Mouse (Mus musculus): ENCODE data around the gene Stam2. TPM values are rescaled to one million over a fixed set of nuclear protein-coding genes. Genes with fewer than 3 reads are reported as not detected.

The Stam2 gene
- polyA plus RNA-seq, 1 experiment from 2014 or later: 41.1 TPM

GRCm38 (mm10) chr2:52717076-52717475, 25.0 kb downstream of the Stam2 start:
- no peak overlapping the region for H3K9ac ChIP-seq (replicated peaks)
- no peak overlapping the region for H3K27ac ChIP-seq (replicated peaks)
- peaks cover 28% of the 10 kb centered on the region for H3K36me3 ChIP-seq
- H3K4me1 ChIP-seq: peaks cover 8% of the 10 kb centered on the region
- ATAC-seq (ENCODE audit: low FRiP score, low read depth): no peak
- no peak overlapping the region for H3K4me2 ChIP-seq (replicated peaks)
- no peaks in the 10 kb centered on the region for H3K9me3 ChIP-seq
- H3K4me3 ChIP-seq: no peak overlapping the region
- no peaks in the 10 kb centered on the region for H3K27me3 ChIP-seq
- WGBS: 92% methylated on average over 5 of the region's 5 CpGs

- Histone ChIP-seq H3K36me3 (peaks cover 28% of the 10 kb centered on the region), H3K9ac (replicated peaks) (no peak overlapping the region), H3K27me3 (no peaks in the 10 kb centered on the region), H3K4me1 (peaks cover 6% of the 10 kb centered on the region), H3K27ac (replicated peaks) (no peak overlapping the region), H3K4me3 (no peak overlapping the region), H3K4me2 (replicated peaks) (no peak overlapping the region), H3K9me3 (no peaks in the 10 kb centered on the region)
- ATAC-seq (ENCODE audit: low FRiP score, low read depth): no peak
- WGBS: 87% methylated on average over 6 of the region's 6 CpGs
Observed at GRCm38 (mm10) chr2:52715538-52715937, 26.5 kb downstream of the Stam2 start.

GRCm38 (mm10) chr2:52714111-52714510, 28.0 kb downstream of the Stam2 start:
- Histone ChIP-seq H3K9ac (replicated peaks) (no peak overlapping the region), H3K4me1 (no peaks in the 10 kb centered on the region), H3K27ac (replicated peaks) (no peak overlapping the region), H3K4me2 (replicated peaks) (no peak overlapping the region), H3K27me3 (no peaks in the 10 kb centered on the region), H3K4me3 (no peak overlapping the region), H3K36me3 (peaks cover 33% of the 10 kb centered on the region), H3K9me3 (no peaks in the 10 kb centered on the region)
- 93% methylated on average over 4 of the region's 4 CpGs for WGBS
- no peak for ATAC-seq (ENCODE audit: low FRiP score, low read depth)

- 86% methylated on average over 2 of the region's 2 CpGs for WGBS
- peaks cover 42% of the 10 kb centered on the region for H3K36me3 ChIP-seq
- H3K4me2 ChIP-seq (replicated peaks): no peak overlapping the region
- H3K27ac ChIP-seq (replicated peaks): no peak overlapping the region
- H3K4me3 ChIP-seq: no peak overlapping the region
- no peaks in the 10 kb centered on the region for H3K4me1 ChIP-seq
- no peaks in the 10 kb centered on the region for H3K9me3 ChIP-seq
- H3K9ac ChIP-seq (replicated peaks): no peak overlapping the region
- no peak for ATAC-seq (ENCODE audit: low FRiP score, low read depth)
- no peaks in the 10 kb centered on the region for H3K27me3 ChIP-seq
Observed at GRCm38 (mm10) chr2:52710804-52711203, 31.3 kb downstream of the Stam2 start.

GRCm38 (mm10) chr2:52709417-52709816, 32.7 kb downstream of the Stam2 start:
- ATAC-seq (ENCODE audit: low FRiP score, low read depth): no peak
- Histone ChIP-seq H3K4me2 (replicated peaks) (no peak overlapping the region), H3K4me3 (no peak overlapping the region), H3K27ac (replicated peaks) (no peak overlapping the region), H3K9ac (replicated peaks) (no peak overlapping the region), H3K27me3 (no peaks in the 10 kb centered on the region), H3K36me3 (peaks cover 46% of the 10 kb centered on the region), H3K9me3 (no peaks in the 10 kb centered on the region), H3K4me1 (no peaks in the 10 kb centered on the region)
- WGBS: 95% methylated on average over 5 of the region's 5 CpGs

- no peaks in the 10 kb centered on the region for H3K9me3 ChIP-seq
- H3K4me3 ChIP-seq: no peak overlapping the region
- no peak overlapping the region for H3K27ac ChIP-seq (replicated peaks)
- 93% methylated on average over 11 of the region's 11 CpGs for WGBS
- no peak for ATAC-seq (ENCODE audit: low FRiP score, low read depth)
- no peak overlapping the region for H3K9ac ChIP-seq (replicated peaks)
- peaks cover 30% of the 10 kb centered on the region for H3K36me3 ChIP-seq
- no peaks in the 10 kb centered on the region for H3K4me1 ChIP-seq
- no peaks in the 10 kb centered on the region for H3K27me3 ChIP-seq
- H3K4me2 ChIP-seq (replicated peaks): no peak overlapping the region
Observed at GRCm38 (mm10) chr2:52701368-52702036, 40.6 kb downstream of the Stam2 start.

- no peak overlapping the region for H3K4me3 ChIP-seq
- WGBS: 57% methylated on average over 5 of the region's 5 CpGs
Observed at GRCm38 (mm10) chr2:52700352-52700751, 41.7 kb downstream of the Stam2 start.

GRCm38 (mm10) chr2:52694604-52695003, 47.5 kb downstream of the Stam2 start:
- Histone ChIP-seq H3K9me3 (no peaks in the 10 kb centered on the region), H3K4me1 (no peaks in the 10 kb centered on the region)
- no peak for ATAC-seq (ENCODE audit: low FRiP score, low read depth)

More at GRCm38 (mm10) chr2:52700352-52700751, 41.7 kb downstream of the Stam2 start:
- Histone ChIP-seq H3K9me3 (no peaks in the 10 kb centered on the region), H3K36me3 (peaks cover 21% of the 10 kb centered on the region), H3K27me3 (no peaks in the 10 kb centered on the region), H3K4me2 (replicated peaks) (no peak overlapping the region), H3K9ac (replicated peaks) (no peak overlapping the region), H3K27ac (replicated peaks) (no peak overlapping the region), H3K4me1 (no peaks in the 10 kb centered on the region)
- no peak for ATAC-seq (ENCODE audit: low FRiP score, low read depth)

GRCm38 (mm10) chr2:52691745-52692144, 50.3 kb downstream of the Stam2 start:
- 70% methylated on average over 4 of the region's 4 CpGs for WGBS
- no peak overlapping the region for H3K4me3 ChIP-seq
- peaks cover 15% of the 10 kb centered on the region for H3K36me3 ChIP-seq
- H3K27ac ChIP-seq (replicated peaks): no peak overlapping the region
- no peaks in the 10 kb centered on the region for H3K9me3 ChIP-seq
- no peak for ATAC-seq (ENCODE audit: low FRiP score, low read depth)
- no peaks in the 10 kb centered on the region for H3K27me3 ChIP-seq
- H3K4me1 ChIP-seq: no peaks in the 10 kb centered on the region
- no peak overlapping the region for H3K9ac ChIP-seq (replicated peaks)
- no peak overlapping the region for H3K4me2 ChIP-seq (replicated peaks)

More at GRCm38 (mm10) chr2:52694604-52695003, 47.5 kb downstream of the Stam2 start:
- peaks cover 15% of the 10 kb centered on the region for H3K36me3 ChIP-seq
- no peak overlapping the region for H3K4me3 ChIP-seq
- WGBS: 89% methylated on average over 6 of the region's 6 CpGs
- no peak overlapping the region for H3K27ac ChIP-seq (replicated peaks)
- H3K9ac ChIP-seq (replicated peaks): no peak overlapping the region
- H3K4me2 ChIP-seq (replicated peaks): no peak overlapping the region
- no peaks in the 10 kb centered on the region for H3K27me3 ChIP-seq

- Histone ChIP-seq H3K4me2 (replicated peaks) (no peak overlapping the region), H3K9me3 (no peaks in the 10 kb centered on the region), H3K9ac (replicated peaks) (no peak overlapping the region), H3K27ac (replicated peaks) (no peak overlapping the region), H3K36me3 (no peaks in the 10 kb centered on the region), H3K4me3 (no peak overlapping the region), H3K27me3 (no peaks in the 10 kb centered on the region), H3K4me1 (no peaks in the 10 kb centered on the region)
- ATAC-seq (ENCODE audit: low FRiP score, low read depth): no peak
- 83% methylated on average over 6 of the region's 6 CpGs for WGBS
Observed at GRCm38 (mm10) chr2:52686601-52687000, 55.5 kb downstream of the Stam2 start.

- WGBS: 57% methylated on average over 3 of the region's 4 CpGs
- ATAC-seq (ENCODE audit: low FRiP score, low read depth): no peak
- H3K27ac ChIP-seq (replicated peaks): no peak overlapping the region
- no peak overlapping the region for H3K4me2 ChIP-seq (replicated peaks)
- no peak overlapping the region for H3K9ac ChIP-seq (replicated peaks)
- peaks cover 38% of the 10 kb centered on the region for H3K27me3 ChIP-seq
- peaks cover 11% of the 10 kb centered on the region for H3K4me1 ChIP-seq
- no peak overlapping the region for H3K4me3 ChIP-seq
- H3K9me3 ChIP-seq: no peaks in the 10 kb centered on the region
- no peaks in the 10 kb centered on the region for H3K36me3 ChIP-seq
Observed at GRCm38 (mm10) chr2:52677589-52677988, 64.5 kb downstream of the Stam2 start.

GRCm38 (mm10) chr2:52676913-52677303, 65.2 kb downstream of the Stam2 start:
- ATAC-seq (ENCODE audit: low FRiP score, low read depth): no peak
- WGBS: 13% methylated on average over 6 of the region's 6 CpGs
- Histone ChIP-seq H3K9ac (replicated peaks) (peak overlapping the region; percentile 71; the same call in 1 of the 2 replicates), H3K27me3 (peaks cover 45% of the 10 kb centered on the region), H3K9me3 (no peaks in the 10 kb centered on the region), H3K36me3 (no peaks in the 10 kb centered on the region), H3K4me3 (peak overlapping the region; percentile 78), H3K27ac (replicated peaks) (no peak overlapping the region), H3K4me1 (peaks cover 11% of the 10 kb centered on the region), H3K4me2 (replicated peaks) (peak overlapping the region; percentile 94)
